Mouse (Mus musculus): ENCODE measurements around the gene Stkld1.

Gene Stkld1

DNA sequence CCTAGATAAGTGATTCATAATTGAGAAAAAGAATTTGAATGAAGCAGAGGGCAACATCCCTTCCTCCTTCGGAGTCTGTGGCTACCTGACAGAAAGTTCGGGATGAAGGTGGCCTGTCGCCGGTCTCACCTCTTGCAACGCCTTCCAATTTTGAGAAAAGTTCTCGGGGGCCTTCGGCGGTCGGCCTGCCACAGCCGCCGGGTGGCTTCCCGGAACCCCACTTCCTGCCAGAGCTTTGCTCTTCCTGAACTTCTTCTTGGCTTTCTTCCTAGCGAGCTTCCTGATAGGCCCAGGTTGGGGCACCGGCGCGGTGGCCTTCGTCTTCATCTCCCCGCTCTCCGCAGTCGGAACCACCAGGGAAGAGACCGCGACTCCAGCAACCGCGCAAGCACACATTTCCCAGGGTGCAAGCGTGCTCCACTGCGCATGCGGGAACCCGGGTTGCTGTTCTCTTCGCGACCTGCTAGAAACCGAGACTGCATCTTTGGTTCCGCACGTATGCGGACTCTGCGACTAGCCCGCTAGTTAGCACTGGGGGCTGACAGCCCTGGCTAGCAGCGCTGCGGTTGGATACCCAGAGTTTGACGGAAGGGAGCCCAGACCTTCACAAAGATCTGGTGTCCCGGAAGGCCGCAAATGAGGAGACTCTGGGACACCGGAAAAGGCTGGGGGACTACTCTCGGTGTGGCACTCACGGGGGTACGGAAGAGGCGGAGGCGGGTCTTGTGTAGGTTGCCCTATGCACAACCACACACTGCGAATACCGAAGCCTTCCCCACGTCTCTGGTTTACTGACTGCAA lies 30.3 kb downstream of the Stkld1 start, which contains the start of gene Rexo4:
Rexo4 (minus strand) TSS at position 464 of the 801 bp plus-strand sequence.
- DNase-seq (ENCODE audit: extremely low spot score, low spot score): peak; percentile 95

DNA sequence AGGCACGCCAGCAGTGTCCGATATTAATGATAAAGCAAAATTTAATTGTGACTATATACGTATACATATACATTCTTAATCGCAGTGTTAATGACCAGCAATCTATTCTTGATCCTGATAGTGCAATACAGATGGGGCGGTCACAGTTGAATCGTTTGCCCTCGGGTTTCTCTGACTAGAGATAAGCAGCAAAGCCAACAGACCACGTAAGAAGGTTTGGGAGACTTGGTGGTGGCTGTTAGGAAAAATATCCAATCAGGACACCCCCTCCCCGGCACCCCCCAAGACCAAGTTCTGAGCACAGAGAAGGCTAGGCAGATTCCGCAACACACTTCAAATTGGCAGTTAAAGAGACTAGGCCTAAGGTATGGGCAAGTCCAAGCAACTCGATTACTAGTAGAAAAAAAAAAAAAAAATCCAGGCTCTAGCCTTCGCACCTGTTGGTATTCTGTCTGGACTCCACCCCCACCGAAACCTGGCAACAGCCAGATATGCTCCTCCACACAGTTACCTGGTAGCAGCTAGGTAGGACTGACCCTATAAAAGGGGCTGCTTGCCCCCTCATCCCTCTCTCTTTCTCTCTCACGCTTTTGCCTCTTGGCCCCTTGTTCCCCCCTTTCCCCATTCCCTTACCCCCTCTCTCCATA lies 31.0 kb downstream of the Stkld1 start:
- DNase-seq (ENCODE audit: extremely low spot score, low spot score): no peak

DNA sequence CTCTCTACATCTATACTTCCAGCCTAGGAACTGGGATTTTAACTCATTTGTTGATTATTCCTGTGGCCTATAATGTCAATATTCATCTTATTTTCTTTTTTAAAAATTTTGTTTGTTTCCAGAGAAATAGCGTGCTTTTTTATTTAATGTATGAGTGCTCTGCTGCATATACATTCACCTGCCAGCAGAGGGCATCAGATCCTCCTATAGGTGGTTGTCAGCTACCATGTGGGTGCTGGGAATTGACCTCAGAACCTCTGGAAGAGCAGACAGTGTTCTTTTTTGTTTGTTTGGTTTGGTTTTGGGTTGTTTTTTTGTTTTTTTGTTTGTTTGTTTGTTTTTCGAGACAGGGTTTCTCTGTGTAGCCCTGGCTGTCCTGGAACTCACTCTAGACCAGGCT lies 33.4 kb downstream of the Stkld1 start:
- no peak for DNase-seq (ENCODE audit: extremely low spot score, low spot score)

DNA sequence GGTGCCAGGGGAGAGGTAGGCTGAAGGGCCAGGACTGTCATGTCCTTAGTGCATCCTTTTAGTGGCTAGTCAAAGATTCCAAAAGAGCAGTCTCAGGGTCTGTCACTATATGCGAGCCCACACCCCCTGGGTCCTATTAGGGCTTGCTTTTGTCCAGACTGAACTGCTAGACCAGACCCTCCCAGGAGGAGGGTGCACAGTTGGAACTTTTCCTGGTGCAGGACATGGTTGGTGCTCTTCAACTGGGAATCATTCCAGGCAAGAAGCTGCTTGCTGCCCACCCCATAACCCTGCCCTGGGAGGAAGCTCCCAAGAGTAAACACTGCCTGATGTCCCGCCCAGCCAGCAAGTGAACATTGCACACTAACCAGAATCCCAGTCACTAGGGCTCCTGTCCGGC lies 39.3 kb downstream of the Stkld1 start, which contains the start of gene Adamts13:
Adamts13 (plus strand) TSS at position 301 of the 400 bp plus-strand sequence.
- DNase-seq (ENCODE audit: extremely low spot score, low spot score): no peak

DNA sequence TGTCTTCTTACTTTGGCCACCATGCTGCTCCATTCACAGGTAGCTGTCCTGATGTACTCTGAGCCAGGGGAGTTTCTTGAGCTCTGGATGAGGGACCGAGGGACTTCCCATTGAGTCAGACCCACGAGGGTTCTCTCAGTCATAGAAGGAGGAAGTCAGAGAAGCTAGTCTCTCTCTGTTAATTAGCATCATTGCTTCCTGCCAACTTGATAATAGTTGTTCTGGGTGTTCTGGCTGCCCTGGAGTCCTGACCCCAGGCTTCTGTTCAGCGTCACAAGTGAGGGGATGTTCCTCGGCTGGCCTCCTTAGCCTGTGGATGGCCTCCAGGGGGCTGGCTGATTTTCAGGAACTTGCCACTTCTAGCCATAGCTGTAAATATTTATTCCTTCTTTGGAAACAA lies 40.1 kb downstream of the Stkld1 start:
- DNase-seq (ENCODE audit: extremely low spot score, low spot score): no peak

DNA sequence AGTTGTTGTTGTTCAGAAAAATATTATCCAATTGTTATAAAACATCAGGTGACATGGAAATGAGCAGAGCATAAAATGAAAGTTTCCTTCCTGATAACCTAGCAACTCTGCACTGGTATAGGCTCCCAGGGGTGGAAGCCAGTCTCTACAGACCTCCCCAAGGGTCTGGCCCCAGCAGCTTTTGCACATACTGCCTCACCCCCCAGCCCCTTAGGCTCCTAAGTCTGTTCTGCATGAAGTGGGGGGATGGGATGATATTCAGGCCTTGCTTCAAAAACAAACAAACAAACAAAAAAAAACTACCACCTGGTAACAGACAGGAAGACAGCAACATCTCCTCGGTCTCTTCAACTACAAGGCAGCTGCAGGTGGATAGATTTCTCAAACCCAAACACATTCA lies 46.5 kb downstream of the Stkld1 start:
- DNase-seq (ENCODE audit: extremely low spot score, low spot score): no peak

DNA sequence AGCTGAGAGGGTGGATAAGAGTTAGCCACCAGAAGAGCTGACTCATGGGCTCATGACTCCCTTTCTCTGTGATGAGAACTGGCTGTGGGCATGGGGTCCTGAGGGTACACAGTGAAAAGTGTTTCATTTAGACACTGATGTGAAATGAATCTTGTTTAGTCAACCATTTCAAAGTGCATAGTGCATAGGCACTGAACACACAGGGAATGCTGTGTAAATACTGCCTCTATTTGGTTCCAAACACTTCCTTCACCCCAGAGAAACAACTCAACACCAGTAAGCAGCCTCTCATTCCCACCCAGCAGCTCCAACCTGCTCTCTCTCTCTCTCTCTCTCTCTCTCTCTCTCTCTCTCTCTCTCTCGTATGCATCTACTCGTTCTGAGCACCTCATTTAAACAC lies 50.3 kb downstream of the Stkld1 start:
- no peak for DNase-seq (ENCODE audit: extremely low spot score, low spot score)

DNA sequence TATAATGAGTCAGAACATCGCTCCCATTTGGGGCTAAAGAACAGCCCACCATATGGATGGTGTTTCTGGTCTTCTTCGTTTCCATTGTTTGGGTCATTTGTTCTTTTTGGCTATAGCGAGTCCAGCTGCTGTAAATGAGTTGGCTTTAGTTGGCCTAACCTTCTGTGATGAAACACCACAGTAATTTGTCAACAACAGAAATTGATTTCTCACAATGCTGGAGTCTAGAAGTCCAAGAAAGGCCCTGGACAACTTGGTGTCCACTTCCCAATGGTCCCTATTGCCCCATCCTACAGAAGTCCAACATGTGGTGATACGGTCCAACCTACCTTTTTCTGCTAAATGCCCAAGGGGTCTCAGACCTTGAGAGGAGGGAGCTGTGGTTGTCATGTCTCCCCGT lies 50.8 kb downstream of the Stkld1 start:
- no peak for DNase-seq (ENCODE audit: extremely low spot score, low spot score)

DNA sequence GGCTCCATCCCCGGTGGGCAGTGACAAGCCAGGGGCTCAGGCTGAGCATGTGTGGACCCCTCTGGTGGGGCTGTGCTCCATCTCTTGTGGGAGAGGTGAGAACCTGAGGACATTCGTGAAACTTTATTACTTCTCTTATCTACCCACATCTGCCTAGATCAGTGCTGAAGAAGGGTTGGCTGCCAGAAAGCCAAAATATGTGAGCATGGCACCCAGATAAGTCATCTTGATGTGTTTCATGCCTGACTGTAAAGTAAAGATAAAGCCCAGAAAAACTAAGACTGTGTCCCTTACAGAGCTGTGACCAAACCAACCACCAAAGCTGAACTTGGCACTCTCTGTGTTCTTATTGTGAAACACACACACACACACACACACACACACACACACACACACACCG lies 60.1 kb downstream of the Stkld1 start:
- DNase-seq (ENCODE audit: extremely low spot score, low spot score): no peak

DNA sequence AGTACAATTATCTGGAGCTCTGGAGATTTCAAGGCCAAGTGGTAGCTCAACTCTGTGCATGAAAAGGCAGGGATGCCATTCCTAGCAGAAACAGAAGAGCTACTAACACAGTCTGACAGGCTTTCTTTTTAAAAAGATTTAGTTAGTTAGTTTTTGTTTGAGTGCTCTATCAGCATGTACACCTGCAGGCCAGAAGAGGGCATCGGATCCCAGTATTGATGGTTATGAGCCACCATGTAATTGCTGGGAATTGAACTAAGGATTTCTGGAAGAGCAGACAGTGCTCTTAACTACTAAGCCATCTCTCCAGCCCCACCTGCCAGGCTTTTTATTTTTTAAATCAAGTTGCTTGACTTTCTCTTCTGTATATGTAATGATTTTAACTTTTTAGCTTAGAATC lies 63.7 kb downstream of the Stkld1 start:
- no peak for DNase-seq (ENCODE audit: extremely low spot score, low spot score)

DNA sequence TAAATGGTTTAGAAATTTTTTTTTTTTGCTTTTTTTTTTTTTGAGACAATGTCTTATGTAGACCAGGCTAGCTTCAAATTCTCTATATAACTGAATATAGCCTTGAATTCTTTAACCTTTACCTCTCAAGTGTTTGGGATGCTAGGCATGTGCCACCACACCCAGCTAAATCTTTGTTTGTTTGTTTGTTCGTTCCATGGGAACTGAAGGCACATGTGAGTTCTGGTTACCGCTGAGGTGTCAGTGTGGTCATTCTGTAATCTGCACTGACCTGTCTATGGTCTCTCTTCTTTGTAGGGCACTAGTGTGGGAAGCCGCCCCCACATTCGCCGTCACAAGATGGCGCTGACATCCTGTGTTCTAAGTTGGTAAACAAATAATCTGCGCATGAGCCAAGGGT lies 64.1 kb downstream of the Stkld1 start:
- DNase-seq (ENCODE audit: extremely low spot score, low spot score): no peak
